Mouse (Mus musculus): Measurements from ENCODE around the gene March10. TPM values are rescaled to one million over a fixed set of nuclear protein-coding genes. Genes with fewer than 3 reads are reported as not detected.

Gene March10
- polyA plus RNA-seq, 2 experiments, result 0.18 TPM; not detected in 1

- ATAC-seq (ENCODE audit: low FRiP score, low read depth) (no peak), DNase-seq (ENCODE audit: low spot score) (no peak)
- Histone ChIP-seq H3K27me3 (ENCODE audit: control insufficient read depth, insufficient read depth, low read length) (no peaks in the 10 kb centered on the region), H3K4me3 (replicated peaks; ENCODE audit: low read length) (no peak overlapping the region), H3K9ac (ENCODE audit: low read depth, low read length, severe bottlenecking) (no peak overlapping the region), H3K9me3 (ENCODE audit: control insufficient read depth, low read length) (no peaks in the 10 kb centered on the region), H3K4me2 (replicated peaks; ENCODE audit: low read depth, low read length, severe bottlenecking) (no peak overlapping the region), H3K27ac (replicated peaks; ENCODE audit: low read depth, low read length) (no peak overlapping the region), H3K4me1 (ENCODE audit: control insufficient read depth, insufficient read depth, low read length) (no peaks in the 10 kb centered on the region), H3K36me3 (ENCODE audit: control insufficient read depth, insufficient read depth, low read length) (no peaks in the 10 kb centered on the region)
- TF ChIP-seq POLR2A (IDR thresholded peaks at IDR 0.05; ENCODE audit: borderline replicate concordance, extremely low read depth, insufficient read depth, insufficient read length), result no peak
- 78% methylated on average over 6 of the region's 6 CpGs for WGBS
These were observed 28.9 kb upstream of the March10 start for GRCm38 (mm10) chr11:105485412-105485811.

DNA sequence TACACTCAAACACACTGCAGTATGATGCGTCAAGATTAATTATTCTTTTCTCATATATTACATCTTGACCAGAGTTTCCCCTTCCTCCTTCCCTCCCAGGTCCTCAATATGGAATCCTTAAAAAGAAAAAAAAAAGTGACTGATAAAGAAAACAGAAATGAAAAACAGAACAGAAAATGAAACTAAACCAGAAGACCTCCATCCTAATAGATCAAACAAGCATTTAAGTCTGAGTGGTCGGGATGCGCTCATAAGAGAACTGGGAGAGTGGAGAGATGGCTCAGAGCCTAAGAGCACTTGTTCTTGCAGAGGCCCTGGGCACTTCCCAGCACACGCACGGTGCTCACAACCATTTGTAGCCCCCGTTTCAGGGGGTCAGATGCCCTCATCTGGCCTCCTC, 28.5 kb upstream of the March10 start:
- Histone ChIP-seq H3K36me3 (ENCODE audit: control insufficient read depth, insufficient read depth, low read length) (no peaks in the 10 kb centered on the region), H3K4me2 (replicated peaks; ENCODE audit: low read depth, low read length, severe bottlenecking) (no peak overlapping the region), H3K27ac (replicated peaks; ENCODE audit: low read depth, low read length) (no peak overlapping the region), H3K4me1 (ENCODE audit: control insufficient read depth, insufficient read depth, low read length) (no peaks in the 10 kb centered on the region), H3K9ac (ENCODE audit: low read depth, low read length, severe bottlenecking) (no peak overlapping the region), H3K9me3 (ENCODE audit: control insufficient read depth, low read length) (no peaks in the 10 kb centered on the region), H3K27me3 (ENCODE audit: control insufficient read depth, insufficient read depth, low read length) (no peaks in the 10 kb centered on the region), H3K4me3 (replicated peaks; ENCODE audit: low read length) (no peak overlapping the region)
- ATAC-seq (ENCODE audit: low FRiP score, low read depth), result no peak
- WGBS, result 73% methylated on average over 6 of the region's 6 CpGs
- TF ChIP-seq POLR2A (IDR thresholded peaks at IDR 0.05; ENCODE audit: borderline replicate concordance, extremely low read depth, insufficient read depth, insufficient read length), result no peak
- DNase-seq (ENCODE audit: low spot score), result no peak

DNA sequence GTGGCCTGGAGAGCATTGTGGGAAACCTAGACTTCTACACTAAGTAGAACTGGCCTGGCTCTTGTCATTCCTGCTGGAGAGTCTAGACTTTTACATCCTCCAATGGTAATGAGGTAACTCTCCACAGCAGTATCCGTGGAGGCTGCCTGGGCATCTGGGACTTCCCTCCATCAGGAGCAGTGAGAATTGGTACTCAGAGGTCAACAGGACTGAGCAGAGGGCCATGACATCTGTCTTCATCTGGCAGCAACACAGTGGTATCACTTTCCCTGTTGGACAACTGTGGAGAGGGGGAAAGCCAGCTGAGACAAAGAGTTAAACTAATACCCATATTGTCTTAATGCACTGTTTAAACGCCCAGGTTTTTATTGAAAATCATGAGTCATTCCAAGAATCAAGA, 26.2 kb upstream of the March10 start:
- no peak for TF ChIP-seq POLR2A (IDR thresholded peaks at IDR 0.05; ENCODE audit: borderline replicate concordance, extremely low read depth, insufficient read depth, insufficient read length)
- 61% methylated on average over 2 of the region's 2 CpGs for WGBS
- H3K36me3 ChIP-seq (ENCODE audit: control insufficient read depth, insufficient read depth, low read length), result no peaks in the 10 kb centered on the region
- H3K4me3 ChIP-seq (replicated peaks; ENCODE audit: low read length), result no peak overlapping the region
- H3K9ac ChIP-seq (ENCODE audit: low read depth, low read length, severe bottlenecking), result no peak overlapping the region
- H3K27ac ChIP-seq (replicated peaks; ENCODE audit: low read depth, low read length), result no peak overlapping the region
- DNase-seq (ENCODE audit: low spot score), result no peak
- no peak overlapping the region for H3K4me2 ChIP-seq (replicated peaks; ENCODE audit: low read depth, low read length, severe bottlenecking)
- no peak for ATAC-seq (ENCODE audit: low FRiP score, low read depth)
- no peaks in the 10 kb centered on the region for H3K4me1 ChIP-seq (ENCODE audit: control insufficient read depth, insufficient read depth, low read length)
- H3K27me3 ChIP-seq (ENCODE audit: control insufficient read depth, insufficient read depth, low read length), result no peaks in the 10 kb centered on the region
- H3K9me3 ChIP-seq (ENCODE audit: control insufficient read depth, low read length), result no peaks in the 10 kb centered on the region

DNA sequence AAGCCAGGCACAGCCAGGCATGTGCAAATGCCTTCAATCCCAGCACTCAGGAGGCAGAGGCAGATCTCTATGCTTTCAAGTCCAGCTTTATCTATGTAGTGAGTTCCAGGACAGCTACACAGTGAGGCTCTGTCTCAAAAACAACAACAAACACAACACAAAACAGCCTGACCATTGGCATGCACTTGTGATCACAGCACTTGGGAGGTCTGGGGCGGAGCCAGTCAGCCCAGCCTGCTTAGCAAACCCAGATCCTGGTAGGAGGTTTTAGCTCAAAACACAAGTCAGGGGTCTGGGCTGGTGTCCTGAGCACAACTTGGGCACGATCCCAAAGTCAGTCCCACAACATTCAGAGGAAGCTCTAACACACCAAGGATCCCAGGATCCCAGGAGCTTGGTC, 18.2 kb upstream of the March10 start:
- no peaks in the 10 kb centered on the region for H3K4me1 ChIP-seq (ENCODE audit: control insufficient read depth, insufficient read depth, low read length)
- no peak for DNase-seq (ENCODE audit: low spot score)

GRCm38 (mm10) chr11:105474352-105474736, 17.8 kb upstream of the March10 start:
- no peak for TF ChIP-seq POLR2A (IDR thresholded peaks at IDR 0.05; ENCODE audit: borderline replicate concordance, extremely low read depth, insufficient read depth, insufficient read length)

More for the DNA sequence above, 18.2 kb upstream of the March10 start:
- TF ChIP-seq POLR2A (IDR thresholded peaks at IDR 0.05; ENCODE audit: borderline replicate concordance, extremely low read depth, insufficient read depth, insufficient read length), result no peak
- no peaks in the 10 kb centered on the region for H3K9me3 ChIP-seq (ENCODE audit: control insufficient read depth, low read length)
- H3K4me3 ChIP-seq (replicated peaks; ENCODE audit: low read length), result no peak overlapping the region
- 58% methylated on average over 2 of the region's 2 CpGs for WGBS
- H3K4me2 ChIP-seq (replicated peaks; ENCODE audit: low read depth, low read length, severe bottlenecking), result no peak overlapping the region
- no peak for ATAC-seq (ENCODE audit: low FRiP score, low read depth)
- no peak overlapping the region for H3K9ac ChIP-seq (ENCODE audit: low read depth, low read length, severe bottlenecking)
- H3K27ac ChIP-seq (replicated peaks; ENCODE audit: low read depth, low read length), result no peak overlapping the region
- H3K36me3 ChIP-seq (ENCODE audit: control insufficient read depth, insufficient read depth, low read length), result no peaks in the 10 kb centered on the region
- H3K27me3 ChIP-seq (ENCODE audit: control insufficient read depth, insufficient read depth, low read length), result no peaks in the 10 kb centered on the region

More at GRCm38 (mm10) chr11:105474352-105474736, 17.8 kb upstream of the March10 start:
- WGBS, result 54% methylated on average over 6 of the region's 6 CpGs
- Histone ChIP-seq H3K4me3 (replicated peaks; ENCODE audit: low read length) (no peak overlapping the region), H3K9me3 (ENCODE audit: control insufficient read depth, low read length) (no peaks in the 10 kb centered on the region), H3K4me2 (replicated peaks; ENCODE audit: low read depth, low read length, severe bottlenecking) (no peak overlapping the region), H3K27ac (replicated peaks; ENCODE audit: low read depth, low read length) (no peak overlapping the region), H3K27me3 (ENCODE audit: control insufficient read depth, insufficient read depth, low read length) (no peaks in the 10 kb centered on the region), H3K9ac (ENCODE audit: low read depth, low read length, severe bottlenecking) (no peak overlapping the region), H3K4me1 (ENCODE audit: control insufficient read depth, insufficient read depth, low read length) (no peaks in the 10 kb centered on the region), H3K36me3 (ENCODE audit: control insufficient read depth, insufficient read depth, low read length) (no peaks in the 10 kb centered on the region)
- DNase-seq (ENCODE audit: low spot score) (no peak), ATAC-seq (ENCODE audit: low FRiP score, low read depth) (no peak)
